Mouse (Mus musculus): ENCODE measurements around the gene Frmd4b. TPM values are rescaled to one million over a fixed set of nuclear protein-coding genes. Genes with fewer than 3 reads are reported as not detected.

The Frmd4b gene
- total RNA-seq, 2 experiments from 2014 or later = 31.9 to 33.9 TPM

DNA sequence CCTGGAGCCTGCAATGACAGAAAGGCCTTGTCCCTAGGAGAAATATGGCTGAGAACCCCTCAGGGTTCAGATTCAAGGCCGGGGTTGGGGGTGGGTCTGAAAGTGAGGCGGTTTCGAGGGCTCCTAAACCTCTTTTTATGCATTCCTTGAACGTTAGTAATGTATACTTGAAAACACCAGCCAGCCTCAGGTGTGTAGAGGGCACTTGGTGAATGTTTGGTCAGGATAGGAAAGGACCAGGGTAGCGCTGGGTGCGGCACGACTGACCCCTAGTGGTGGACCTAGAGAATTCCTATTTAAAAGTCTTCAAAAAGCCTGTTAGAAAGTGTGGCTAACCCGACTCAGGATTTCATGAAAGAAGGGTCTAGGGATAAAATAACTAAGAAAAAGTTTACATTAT is 91.2 kb downstream of the Frmd4b start:
- intact Hi-C loops (cut with DNase I) = loop anchor here (10.0 kb wide), 1 partner anchor 209 kb away; no protein-coding TSS in a partner anchor

DNA sequence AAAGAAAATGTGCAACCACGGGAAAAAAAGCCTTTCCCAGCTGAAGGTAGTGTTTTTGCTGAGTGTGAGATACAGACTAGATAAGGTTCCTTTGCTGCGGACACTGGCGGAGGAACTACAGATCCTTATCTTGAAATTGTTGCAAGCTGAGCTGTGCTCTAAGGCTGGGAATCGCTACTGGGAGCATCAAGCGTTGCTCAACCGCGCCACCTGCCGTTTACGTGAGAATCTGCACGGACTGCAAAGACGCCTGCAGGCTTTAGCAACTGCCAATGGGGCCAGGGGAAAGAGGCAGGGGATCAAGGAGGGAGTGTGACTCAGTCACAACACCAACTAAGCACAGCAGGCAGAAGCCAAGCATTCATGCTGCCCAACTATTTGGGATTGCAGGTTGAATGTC is 94.2 kb downstream of the Frmd4b start:
- peak; percentile 85 for DNase-seq
- intact Hi-C loops (cut with DNase I) = loop anchor here (5.0 to 10.0 kb wide), 3 partner anchors 101 to 246 kb away; no protein-coding TSS in a partner anchor

More for the DNA sequence above, 91.2 kb downstream of the Frmd4b start:
- peak; percentile 36 for DNase-seq

DNA sequence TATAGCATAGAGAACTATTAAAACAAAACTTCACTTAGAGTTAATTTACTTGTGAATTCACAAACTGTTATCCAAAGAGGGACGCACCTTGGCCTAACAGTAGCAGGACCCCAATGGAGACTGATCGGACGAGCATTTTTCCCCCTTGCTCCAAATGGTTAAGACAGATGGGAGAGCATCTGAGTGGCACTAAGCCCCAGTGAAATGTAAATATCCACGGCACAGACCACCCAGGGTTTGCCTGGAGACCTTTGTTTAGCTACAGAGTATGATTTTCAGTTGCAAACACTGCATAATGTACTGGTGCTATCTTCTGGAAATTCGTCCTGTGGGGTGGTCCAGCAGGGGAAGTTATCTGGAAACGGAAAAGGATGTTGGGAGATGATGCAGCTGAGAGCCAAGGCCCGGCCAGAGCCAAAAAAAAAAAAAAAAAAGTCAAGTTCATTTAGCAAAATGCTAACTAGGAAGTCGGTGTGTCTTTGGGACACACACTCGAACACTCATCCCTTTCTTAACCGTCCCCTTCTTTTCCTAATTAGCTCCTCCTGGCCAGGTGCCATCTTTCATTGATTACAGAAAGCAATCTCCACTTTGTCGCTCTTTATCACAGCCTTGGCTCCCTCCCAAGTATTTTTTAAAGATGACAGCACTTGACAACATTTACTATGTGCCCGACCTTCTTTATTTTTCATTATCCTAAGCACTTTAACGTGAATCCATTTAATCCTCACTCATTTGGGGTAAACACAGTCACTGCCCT is 95.9 kb downstream of the Frmd4b start:
- intact Hi-C loops (cut with DNase I) = loop anchor here (5.0 to 10.0 kb wide), 3 partner anchors 99 to 244 kb away; no protein-coding TSS in a partner anchor
- no peak for DNase-seq

DNA sequence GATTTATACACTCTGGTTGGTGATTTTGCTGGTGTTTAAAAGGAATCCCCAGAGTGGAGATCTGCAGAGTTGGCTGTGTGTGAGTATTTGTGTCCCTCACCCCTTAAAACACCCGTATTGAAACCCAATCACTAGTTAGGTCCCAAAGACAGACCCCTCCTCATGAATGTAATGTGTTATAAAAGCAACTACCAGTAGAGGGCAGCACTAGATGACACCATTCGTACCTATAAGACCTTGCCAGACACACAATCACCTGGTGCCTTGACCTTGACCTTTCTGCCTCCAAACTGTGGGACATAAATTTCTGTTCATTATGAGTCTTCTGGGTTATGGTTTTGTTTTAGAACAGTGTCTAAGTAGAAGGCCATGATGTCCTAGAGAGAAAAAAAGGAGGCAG is 96.8 kb downstream of the Frmd4b start:
- intact Hi-C loops (cut with DNase I) = loop anchor here (5.0 to 10.0 kb wide), 3 partner anchors 98 to 243 kb away; no protein-coding TSS in a partner anchor
- no peak for DNase-seq

DNA sequence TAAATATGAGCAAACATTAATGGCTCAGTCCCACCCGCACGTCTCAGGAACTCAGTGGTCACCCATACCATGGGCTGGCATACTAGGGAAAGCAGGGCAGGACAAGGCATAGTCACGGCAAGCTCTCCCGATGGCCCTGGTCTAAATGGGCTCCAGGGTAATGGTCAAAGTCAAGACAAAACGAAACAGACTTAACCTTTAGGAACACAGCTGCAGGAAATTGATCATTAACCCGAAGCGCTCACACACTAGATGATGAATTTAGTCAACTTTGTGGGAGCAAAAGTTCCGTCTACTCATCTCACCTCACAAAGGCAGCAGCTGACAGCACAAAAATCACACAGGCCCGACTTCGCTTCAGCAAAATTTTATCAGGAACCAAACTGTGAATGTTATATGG is 97.8 kb downstream of the Frmd4b start:
- intact Hi-C loops (cut with DNase I) = no loop called here
- no peak for DNase-seq

DNA sequence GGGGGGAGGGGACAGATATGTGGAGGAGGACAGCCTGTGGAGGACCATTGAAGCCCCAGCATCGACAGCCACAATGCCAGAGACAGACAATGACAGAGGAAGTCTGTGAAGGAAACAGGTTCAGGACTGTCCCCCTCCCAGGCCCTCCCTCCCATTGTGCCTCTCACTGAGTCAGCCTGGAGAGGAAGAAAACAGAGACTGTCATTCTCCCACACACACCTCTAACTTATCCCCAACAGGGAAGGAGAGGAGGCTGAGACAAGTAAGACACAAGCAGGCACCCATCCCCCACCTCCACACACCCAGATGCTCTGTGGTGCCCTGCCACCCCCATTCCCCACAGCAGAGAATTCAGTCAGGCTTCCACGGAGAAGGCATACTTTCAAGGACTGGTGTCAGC is 98.9 kb downstream of the Frmd4b start:
- DNase-seq = no peak
- intact Hi-C loops (cut with DNase I) = no loop called here

DNA sequence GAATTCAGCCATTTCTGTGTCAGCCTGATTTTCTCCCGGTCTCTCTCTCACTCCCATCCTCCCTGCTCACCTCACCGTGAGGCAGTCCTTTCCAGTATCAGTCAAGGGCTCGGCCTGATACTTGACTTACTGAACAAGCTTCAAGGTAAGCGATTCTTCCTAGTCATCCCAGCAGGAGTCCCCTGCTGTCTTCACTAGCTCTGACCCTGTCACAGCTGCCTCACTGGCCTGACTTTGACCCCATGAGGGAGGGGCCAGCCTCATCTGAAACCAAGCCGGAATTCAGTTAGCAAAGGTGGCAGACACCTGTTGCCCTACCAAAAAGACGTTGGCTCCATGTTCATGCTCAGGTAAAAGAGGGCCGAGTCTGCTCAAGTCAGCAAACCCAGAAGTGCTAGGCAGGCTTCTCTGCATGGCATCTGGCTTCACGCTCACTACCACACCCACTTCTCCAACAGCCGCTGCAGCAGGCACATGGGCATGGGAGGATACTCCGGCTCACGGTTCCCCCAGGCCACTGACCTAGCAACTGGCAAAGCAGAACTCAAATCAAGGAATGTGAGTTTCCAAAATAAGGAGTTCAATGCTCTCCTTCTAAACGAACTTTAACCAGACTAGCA is 99.6 kb downstream of the Frmd4b start:
- no peak for DNase-seq
- intact Hi-C loops (cut with DNase I) = no loop called here

DNA sequence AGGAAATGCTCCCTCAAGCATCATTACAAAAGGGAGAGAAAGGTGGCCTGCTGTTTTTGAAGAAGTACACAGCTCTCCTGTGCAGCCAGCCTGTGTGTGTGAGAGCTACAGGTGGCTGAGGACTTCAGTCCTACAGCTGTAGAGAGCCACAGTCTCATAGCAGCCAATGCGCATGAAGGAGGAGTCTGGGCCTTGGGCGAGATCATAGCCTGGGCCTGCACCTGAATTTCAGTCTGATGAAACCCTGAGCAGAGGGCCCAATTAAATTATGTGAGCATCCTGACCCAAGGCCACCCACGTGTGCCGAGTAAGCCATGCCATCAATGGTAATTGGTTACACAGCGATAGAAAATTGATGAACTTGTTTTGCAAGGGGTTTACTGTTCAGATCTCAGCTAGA is 100.4 kb downstream of the Frmd4b start:
- intact Hi-C loops (cut with DNase I) = no loop called here
- no peak for DNase-seq

DNA sequence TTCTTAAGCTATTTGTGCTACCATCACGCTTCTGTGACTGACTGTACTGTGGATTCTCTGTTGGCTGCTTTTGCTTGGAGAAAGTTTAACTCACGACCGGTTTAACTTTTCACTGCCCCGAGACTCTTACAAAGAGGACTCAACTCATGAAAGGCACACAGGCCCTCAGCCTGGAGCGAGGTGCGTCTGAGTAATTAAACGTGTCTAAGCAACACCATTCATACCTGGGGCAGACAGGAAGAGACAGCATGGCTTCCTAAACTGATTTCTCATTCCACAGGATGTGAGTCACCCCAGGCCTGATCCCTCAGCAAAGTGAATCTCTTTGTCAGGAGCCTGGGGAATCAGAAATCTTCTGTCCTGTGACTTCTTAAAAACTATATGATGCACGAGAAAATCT is 106.6 kb downstream of the Frmd4b start:
- intact Hi-C loops (cut with DNase I) = no loop called here
- no peak for DNase-seq

DNA sequence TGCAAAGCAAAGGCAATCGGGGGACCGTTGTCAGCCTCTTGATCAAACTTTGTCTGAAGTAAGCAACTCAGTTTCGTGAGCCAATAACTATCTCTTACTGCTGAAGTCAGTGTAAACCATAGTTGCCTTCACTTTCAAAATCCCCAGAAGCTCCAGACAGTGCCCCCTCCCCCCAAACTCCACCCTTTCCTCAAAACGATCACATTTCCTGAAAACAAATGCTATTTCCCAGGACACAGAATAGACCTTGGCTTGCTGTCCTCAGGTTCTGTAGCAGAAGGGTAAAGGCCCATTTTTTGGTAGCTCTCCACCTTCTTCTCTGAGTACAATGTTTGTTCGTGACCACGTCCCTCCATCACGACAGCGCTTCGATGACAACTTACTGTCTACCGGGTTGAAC is 107.9 kb downstream of the Frmd4b start:
- intact Hi-C loops (cut with DNase I) = no loop called here
- no peak for DNase-seq

DNA sequence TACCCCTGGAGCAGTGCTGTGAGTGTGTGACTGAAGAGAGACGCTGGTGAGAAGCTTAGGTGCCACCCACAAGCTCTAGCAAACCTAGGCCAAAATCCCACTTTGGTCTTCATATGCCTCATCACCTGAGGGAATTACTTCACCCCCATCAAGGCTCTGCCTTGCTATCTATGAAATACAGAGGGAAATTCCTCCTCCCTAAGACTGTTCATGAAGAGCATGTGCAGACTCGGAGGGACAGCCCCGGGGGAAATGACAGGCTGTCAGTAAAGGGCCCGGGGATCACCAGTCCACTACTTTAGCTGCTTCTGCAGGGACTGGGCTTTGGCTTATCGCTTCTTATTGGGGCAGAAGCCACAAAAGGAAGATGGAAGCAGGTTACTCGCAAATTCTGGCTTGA is 108.9 kb downstream of the Frmd4b start:
- DNase-seq = no peak
- intact Hi-C loops (cut with DNase I) = no loop called here

DNA sequence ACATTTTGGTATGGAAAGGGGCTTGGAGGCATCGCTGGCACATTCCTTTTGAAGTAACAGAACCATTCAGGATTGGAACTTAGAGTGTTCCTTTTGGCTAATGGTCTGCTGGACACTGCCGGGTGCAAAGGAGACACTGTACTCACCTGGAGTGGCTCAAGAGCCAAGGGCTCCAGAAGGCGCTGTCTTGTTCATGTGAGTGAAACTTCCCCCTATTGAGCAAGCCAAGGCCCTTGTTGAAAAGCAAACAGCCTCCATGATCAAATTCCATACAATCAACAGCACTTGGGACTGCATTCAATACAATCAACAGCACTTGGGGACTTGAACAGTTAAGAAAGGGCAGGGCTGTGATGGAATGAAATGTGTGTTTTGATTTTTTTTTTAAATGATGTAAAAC is 109.4 kb downstream of the Frmd4b start:
- intact Hi-C loops (cut with DNase I) = no loop called here
- no peak for DNase-seq

DNA sequence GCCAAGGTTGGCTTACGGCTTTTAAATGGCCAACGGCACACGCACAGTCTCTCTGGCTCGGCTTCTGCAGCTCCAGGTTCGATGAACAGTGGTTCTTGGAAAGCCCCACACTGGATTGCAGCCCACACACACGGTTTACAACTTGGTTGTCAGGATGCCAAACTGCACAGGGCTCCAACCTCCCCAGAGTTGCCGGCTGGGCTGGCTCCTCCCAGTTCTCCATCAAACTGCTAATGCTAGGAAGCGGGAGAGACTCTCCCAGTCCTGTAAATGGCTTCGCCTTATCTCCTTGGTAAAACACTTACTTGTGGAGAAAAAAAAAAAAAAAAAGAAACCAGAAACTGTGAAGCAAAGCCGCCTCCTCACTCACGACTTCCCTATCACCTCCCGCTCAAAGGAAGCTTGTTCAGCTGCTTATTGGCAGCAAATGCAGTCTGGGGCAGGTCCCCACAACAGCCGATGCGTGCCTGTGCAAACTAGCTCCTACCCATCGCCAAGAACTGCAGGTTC is 111.1 kb downstream of the Frmd4b start:
- intact Hi-C loops (cut with DNase I) = no loop called here
- DNase-seq = peak; percentile 90

DNA sequence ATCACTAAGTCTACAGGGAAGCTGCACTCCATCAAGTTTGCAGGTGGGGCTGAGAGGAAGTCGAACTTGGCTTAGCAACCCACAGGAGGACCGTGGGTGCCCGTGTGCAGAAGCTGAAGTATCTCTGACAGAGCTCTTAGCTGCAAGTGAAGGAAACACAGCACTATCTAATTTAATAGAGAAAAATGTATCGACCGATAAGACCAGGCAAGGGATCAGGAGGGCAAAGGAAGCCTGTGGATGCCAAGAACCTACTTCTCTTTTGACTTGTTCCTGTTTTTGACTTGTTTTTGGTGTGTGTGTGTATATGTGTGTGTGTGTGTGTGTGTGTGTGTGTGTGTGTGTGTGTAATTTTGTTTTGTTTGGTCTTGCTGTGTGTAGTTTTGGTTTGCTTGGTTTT is 112.7 kb downstream of the Frmd4b start:
- DNase-seq = no peak
- intact Hi-C loops (cut with DNase I) = no loop called here

DNA sequence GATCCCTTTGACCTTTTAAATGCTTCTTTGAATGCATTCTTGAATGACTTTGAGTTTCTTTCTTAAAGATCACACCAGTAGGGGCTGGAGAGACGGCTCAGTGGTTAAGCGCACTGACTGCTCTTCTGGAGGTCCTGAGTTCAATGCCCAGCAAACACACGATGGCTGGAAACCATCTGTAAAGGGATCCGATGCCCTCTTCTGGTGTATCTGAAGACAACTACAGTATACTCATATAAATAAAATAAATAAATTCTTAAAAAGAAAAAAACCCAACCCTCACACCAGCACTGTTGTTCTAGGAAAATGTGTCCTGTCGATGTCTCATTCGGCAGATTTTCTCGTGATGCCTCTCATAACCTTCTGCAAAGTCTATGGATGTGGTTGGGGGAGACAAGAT is 116.3 kb downstream of the Frmd4b start:
- DNase-seq = no peak
- intact Hi-C loops (cut with DNase I) = no loop called here

DNA sequence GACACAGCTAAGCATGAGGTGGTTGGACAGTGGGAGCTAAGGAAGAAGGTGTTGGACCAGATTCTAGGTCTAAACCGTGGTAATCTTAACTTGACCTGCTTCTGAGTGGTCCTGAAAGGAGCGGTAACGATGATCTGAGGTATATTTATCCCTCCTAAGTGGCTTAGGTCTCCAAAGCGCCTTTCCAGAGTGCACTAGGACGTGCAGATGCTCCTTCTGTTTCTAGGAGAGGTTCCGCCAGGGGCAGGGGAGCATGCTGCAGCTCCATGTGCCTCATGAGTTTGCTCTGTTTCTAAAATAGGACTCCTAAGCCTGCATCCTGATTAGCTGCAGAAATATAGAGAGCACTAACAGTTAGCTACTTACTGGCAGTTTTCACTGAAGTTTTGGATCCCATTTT is 117.1 kb downstream of the Frmd4b start:
- DNase-seq = no peak
- intact Hi-C loops (cut with DNase I) = no loop called here

DNA sequence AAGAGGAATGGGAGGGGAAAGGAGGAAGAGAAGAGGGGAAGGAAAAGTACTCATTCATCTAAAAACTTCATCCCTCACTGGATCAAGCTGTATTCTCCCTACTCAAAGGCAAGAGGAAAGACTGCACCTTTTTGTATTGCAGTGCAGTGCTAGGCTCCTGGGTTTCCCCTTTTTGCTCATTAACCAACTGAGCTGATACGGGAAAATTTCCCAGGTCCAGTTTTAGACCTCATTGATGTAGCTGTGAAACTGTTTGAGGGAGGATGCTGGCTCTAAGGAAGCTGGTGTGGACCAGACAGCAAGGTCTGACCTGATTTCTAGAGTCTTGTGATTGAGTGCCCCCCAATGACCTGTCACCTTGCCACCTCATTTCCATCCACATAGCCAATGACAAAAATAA is 121.3 kb downstream of the Frmd4b start:
- intact Hi-C loops (cut with DNase I) = no loop called here
- DNase-seq = no peak

DNA sequence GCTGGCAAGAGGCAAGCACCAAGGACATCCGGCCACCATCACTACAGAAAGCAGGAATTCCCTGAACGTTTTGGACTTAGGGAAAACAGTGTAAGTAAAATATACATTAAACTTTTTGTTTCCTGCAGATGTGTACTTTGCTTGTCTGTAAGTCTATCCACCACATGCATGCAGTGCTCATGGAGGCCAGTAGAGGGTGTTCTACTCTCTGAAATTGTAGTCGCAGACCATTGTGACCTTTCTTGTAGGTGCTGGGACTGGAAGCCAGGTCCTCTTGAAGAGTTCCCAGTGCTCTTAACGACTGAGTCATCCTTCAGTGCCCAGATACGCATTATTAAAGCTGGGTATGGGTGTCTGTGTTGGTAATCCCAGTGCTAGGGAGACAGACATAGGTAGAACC is 126.3 kb downstream of the Frmd4b start:
- intact Hi-C loops (cut with DNase I) = no loop called here
- no peak for DNase-seq

DNA sequence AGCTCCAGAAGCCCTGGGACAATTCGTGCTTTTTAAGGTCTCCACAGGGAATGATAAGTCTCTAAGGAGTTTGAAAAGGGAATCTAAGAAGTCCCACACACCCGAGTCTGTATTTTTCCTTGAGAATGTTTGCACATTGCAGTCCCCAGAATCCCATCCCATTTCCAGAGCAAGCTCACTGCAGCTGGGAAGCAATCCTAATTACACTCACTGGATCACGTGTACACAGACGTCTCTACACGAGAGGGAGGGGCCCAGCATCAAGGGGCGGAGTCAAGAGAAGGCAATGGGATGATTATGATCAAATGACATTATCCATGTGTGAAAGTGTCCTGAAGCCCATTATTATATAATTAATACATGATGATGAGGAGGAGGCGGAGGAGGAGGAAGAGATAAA is 128.5 kb downstream of the Frmd4b start:
- intact Hi-C loops (cut with DNase I) = no loop called here
- DNase-seq = no peak

DNA sequence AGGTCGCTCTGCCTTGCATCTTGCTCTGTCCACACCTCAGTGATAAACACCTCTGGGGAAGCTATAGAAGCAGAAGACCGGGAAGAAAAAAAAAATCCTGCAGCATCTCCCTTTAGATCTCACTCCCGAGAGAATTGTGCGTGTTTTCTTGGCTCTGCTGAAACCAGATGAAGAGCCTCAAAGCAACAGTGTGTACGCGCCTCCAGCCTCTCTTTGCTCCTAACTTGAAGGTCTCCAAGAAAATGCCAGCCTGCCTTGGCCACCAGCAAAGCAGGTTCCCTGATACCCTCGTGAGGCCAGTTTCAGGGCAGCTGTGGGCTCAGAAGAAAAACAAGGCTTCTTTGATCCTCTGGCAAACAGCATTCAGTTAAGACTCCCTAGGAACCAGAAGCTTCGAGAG is 129.1 kb downstream of the Frmd4b start:
- DNase-seq = no peak

DNA sequence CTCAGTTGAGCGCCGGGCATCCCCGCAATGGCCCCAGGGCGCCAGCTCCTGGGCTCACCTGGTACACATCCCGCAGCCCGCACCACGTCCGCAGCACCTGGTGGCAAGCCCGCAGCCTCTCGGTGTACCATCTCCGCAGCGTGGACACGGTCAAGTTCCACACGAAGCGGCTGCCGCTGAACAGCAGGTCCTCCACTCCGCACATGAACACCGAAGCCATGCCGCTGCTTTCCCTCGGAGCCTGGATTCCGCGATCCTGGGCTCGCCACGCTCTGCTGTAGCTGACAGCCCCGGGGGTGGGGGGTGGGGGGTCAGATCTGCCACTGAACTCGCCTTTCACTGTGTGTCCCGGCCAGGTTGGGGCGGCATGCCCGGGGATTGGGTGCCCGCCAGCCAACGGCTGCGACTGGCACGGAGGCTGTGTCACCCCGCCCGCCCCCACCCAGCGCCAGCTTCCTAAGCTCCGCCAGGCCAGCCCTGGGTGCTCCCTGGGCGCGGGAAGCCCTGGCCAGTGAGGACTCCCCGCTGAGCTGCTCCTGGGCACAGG is 129.7 kb downstream of the Frmd4b start:
- peak; percentile 76 for DNase-seq
- intact Hi-C loops (cut with DNase I) = no loop called here

More for the DNA sequence above, 129.1 kb downstream of the Frmd4b start:
- intact Hi-C loops (cut with DNase I) = no loop called here

Data from left cerebral cortex, postnatal 4 days (tissue).